Mouse (Mus musculus): ENCODE results near the gene 1700061G19Rik. TPM values are rescaled to one million over a fixed set of nuclear protein-coding genes. Genes with fewer than 3 reads are reported as not detected.

Gene 1700061G19Rik
- total RNA-seq, 2 experiments from 2014 or later = 1.2 to 2.6 TPM

DNA sequence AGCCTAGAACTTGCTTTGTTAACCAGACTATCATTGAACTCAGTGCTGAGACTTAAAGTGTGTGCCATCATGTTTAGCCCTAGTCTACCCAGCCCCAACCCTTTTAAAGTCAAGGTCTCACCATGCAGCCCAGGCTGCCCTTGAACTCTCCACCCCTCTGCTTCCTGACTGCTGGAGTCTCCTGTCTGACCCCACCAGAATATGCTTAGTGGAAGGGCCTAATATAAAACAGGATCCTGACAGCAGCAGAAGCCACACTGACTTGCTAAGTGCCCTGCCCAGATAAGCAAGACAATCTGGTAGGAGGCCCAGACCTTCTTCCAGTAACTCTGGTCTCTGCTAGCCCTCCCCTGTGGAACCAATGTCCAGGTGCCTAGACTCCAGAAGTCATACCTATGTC lies 53.8 kb downstream of the 1700061G19Rik start:
- no peak for DNase-seq

- DNase-seq = no peak
Measured at GRCm38 (mm10) chr17:56929530-56929929, 54.3 kb downstream of the 1700061G19Rik start.

- DNase-seq = peak; percentile 54
Measured at GRCm38 (mm10) chr17:56930026-56930425, 54.7 kb downstream of the 1700061G19Rik start.

- no peak for DNase-seq
Measured at GRCm38 (mm10) chr17:56933395-56933794, 58.1 kb downstream of the 1700061G19Rik start.

DNA sequence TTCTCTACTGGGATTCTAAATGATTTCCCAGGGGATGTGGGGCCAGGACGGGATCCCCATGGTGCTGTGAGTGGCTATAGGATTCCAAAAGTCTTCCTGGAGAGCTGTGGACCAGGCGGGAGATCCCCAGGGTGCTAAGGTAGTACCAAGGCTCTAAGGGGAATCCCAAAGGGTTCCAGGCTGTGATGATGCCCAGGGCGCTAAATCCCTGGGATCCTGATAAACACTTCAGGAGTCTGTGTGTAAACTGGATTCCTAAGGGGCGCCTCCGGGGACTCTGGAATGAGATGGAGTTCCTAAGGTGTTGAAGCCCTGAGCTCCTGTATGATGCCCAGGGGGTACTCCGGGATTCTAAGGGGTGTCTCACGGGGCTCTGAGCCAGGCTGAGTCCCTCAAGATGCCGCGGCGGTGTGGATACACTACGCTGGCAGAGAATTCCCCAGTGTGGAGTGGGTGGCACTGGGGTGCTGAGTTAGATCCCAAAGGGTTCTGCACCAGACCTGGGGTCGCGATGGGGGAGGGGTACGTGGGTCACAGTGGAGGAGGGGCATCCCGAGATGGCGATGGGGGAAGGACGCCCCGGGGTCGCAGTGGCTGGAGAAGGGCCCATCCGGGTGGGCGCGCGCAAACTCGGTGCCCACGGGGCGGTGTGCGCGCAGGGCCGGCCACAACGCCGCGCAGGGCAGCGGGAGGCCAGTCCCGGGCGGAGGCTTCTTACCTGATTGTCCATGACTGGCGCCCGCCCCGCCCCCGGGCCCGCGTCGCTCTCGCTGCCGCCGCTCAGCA lies 59.5 kb downstream of the 1700061G19Rik start:
- DNase-seq = peak; percentile 11

- DNase-seq = peak; percentile 100
Measured at GRCm38 (mm10) chr17:56935363-56936131, 60.3 kb downstream of the 1700061G19Rik start, which contains the start of gene Mllt1. Gene Mllt1, minus strand, starts transcription at chr17:56935415.

GRCm38 (mm10) chr17:56936731-56937130 lies 61.5 kb downstream of the 1700061G19Rik start:
- no peak for DNase-seq

Other genes starting within 250 kb of the 1700061G19Rik start
- 100 to 1,000 TPM; 229 to 256 TPM for gene Lonp1, start 248.6 kb upstream of the 1700061G19Rik start, total RNA-seq (2021)
- 1 to 10 TPM in 1 of 2 experiments, under 1 TPM in 1; 0.66 to 1.1 TPM for gene Catsperd, start 247.3 kb upstream of the 1700061G19Rik start, total RNA-seq (2021)
- 10 to 100 TPM; 56.6 to 62.0 TPM for gene Ranbp3, start 202.2 kb upstream of the 1700061G19Rik start, total RNA-seq (2021)
- 100 to 1,000 TPM; 432 to 465 TPM for gene Ndufa11, start 157.7 kb upstream of the 1700061G19Rik start, total RNA-seq (2021)
- gene Vmac, start 157.5 kb upstream of the 1700061G19Rik start, total RNA-seq (2021) = 10 to 100 TPM; 16.8 to 24.2 TPM
- gene Nrtn, start 117.9 kb upstream of the 1700061G19Rik start, total RNA-seq (2021) = 1 to 10 TPM; 5.9 to 6.3 TPM
- 10 to 100 TPM; 27.6 to 34.5 TPM for gene Dus3l, start 110.7 kb upstream of the 1700061G19Rik start, total RNA-seq (2021)
- under 1 TPM; 0.27 to 0.42 TPM for gene Prr22, start 105.2 kb upstream of the 1700061G19Rik start, total RNA-seq (2021)
- gene Rfx2, start 44.5 kb upstream of the 1700061G19Rik start, total RNA-seq (2021) = 1 to 10 TPM; 5.5 to 5.7 TPM
- gene Acsbg2, start 1.0 kb upstream of the 1700061G19Rik start, total RNA-seq (2021) = under 1 TPM in 1 of 2 experiments, not detected in 1; 0.12 TPM
- 10 to 100 TPM; 27.9 to 33.6 TPM for gene Mllt1, start 59.9 kb downstream of the 1700061G19Rik start, total RNA-seq (2021)
- not detected for gene Acer1, start 106.6 kb downstream of the 1700061G19Rik start, total RNA-seq (2021)
- 10 to 100 TPM; 95.9 TPM for gene Clpp, start 114.8 kb downstream of the 1700061G19Rik start, total RNA-seq (2021)
- gene Alkbh7, start 121.9 kb downstream of the 1700061G19Rik start, total RNA-seq (2021) = 10 to 100 TPM; 63.6 to 68.9 TPM
- gene Pspn, start 124.5 kb downstream of the 1700061G19Rik start, total RNA-seq (2021) = under 1 TPM; 0.87 to 0.97 TPM
- 10 to 100 TPM; 43.0 to 44.8 TPM for gene Gtf2f1, start 135.8 kb downstream of the 1700061G19Rik start, total RNA-seq (2021)
- under 1 TPM; 0.21 to 0.33 TPM for gene Gm17949, start 136.0 kb downstream of the 1700061G19Rik start, total RNA-seq (2021)
- 10 to 100 TPM; 90.4 to 99.1 TPM for gene Khsrp, start 156.0 kb downstream of the 1700061G19Rik start, total RNA-seq (2021)
- gene Slc25a41, start 166.2 kb downstream of the 1700061G19Rik start, total RNA-seq (2021) = not detected
- gene Crb3, start 183.6 kb downstream of the 1700061G19Rik start, total RNA-seq (2021) = 1 to 10 TPM; 2.0 to 3.9 TPM
- gene Slc25a23, start 184.4 kb downstream of the 1700061G19Rik start, total RNA-seq (2021) = 100 to 1,000 TPM; 119 to 122 TPM
- gene Dennd1c, start 203.0 kb downstream of the 1700061G19Rik start, total RNA-seq (2021) = 1 to 10 TPM; 3.4 TPM
- gene Tubb4a, start 212.3 kb downstream of the 1700061G19Rik start, total RNA-seq (2021) = 10 to 100 TPM; 10.9 to 20.6 TPM
- gene Tnfsf9, start 229.8 kb downstream of the 1700061G19Rik start, total RNA-seq (2021) = under 1 TPM; 0.30 to 0.48 TPM

Data from adrenal gland, postnatal 10 days (tissue).